Mouse (Mus musculus) hindbrain, embryonic 12.5 days (tissue): ENCODE results near the gene Lsg1. TPM values are rescaled to one million over a fixed set of nuclear protein-coding genes. Genes with fewer than 3 reads are reported as not detected.
A peak's percentile ranks its signal among the peaks of the same experiment; 100 is the strongest.

Source experiments
- ATAC-seq: fragments of 200-750 bp; cut with Nextera tagmentation; 2 replicates; pipeline ENCODE4 v1.8.0; 2017; ENCODE audit warnings: moderate TSS enrichment; ENCODE audit not compliant: low FRiP score
- H3K27ac ChIP-seq: fragments of 300-500 bp; sonication (generic); 2 replicates; pipeline ENCODE4 v1.5.1; 2016; ENCODE audit warnings: mild to moderate bottlenecking
- H3K27me3 ChIP-seq: fragments of 300-500 bp; sonication (generic); 2 replicates; pipeline ENCODE4 v1.6.1; 2016; ENCODE audit warnings: mild to moderate bottlenecking
- H3K36me3 ChIP-seq: fragments of 300-500 bp; sonication (generic); 2 replicates; pipeline ENCODE4 v1.6.1; 2016; ENCODE audit warnings: mild to moderate bottlenecking
- H3K4me1 ChIP-seq: fragments of 300-500 bp; sonication (generic); 2 replicates; pipeline ENCODE4 v1.6.1; 2016
- H3K4me2 ChIP-seq: fragments of 300-500 bp; sonication (generic); replicated peaks from 2 replicates; pipeline ENCODE4 v1.6.1; 2016; ENCODE audit warnings: mild to moderate bottlenecking
- H3K4me3 ChIP-seq: fragments of 300-500 bp; sonication (generic); 2 replicates; pipeline ENCODE4 v1.5.1; 2016; ENCODE audit warnings: mild to moderate bottlenecking
- H3K9ac ChIP-seq: fragments of 300-500 bp; sonication (generic); 2 replicates; pipeline ENCODE4 v1.6.1; 2016; ENCODE audit warnings: mild to moderate bottlenecking, moderate library complexity
- H3K9me3 ChIP-seq: fragments of 300-500 bp; sonication (generic); replicated peaks from 2 replicates; pipeline ENCODE4 v1.6.1; 2016; ENCODE audit warnings: mild to moderate bottlenecking
- WGBS: fragments of 180-500 bp; shearing (Covaris S2); methylation state at CpG from one replicate; pipeline ENCODE4 v1.1.7; 2016; 5-methylcytosine and 5-hydroxymethylcytosine counted together
- polyA plus RNA-seq: library from polyadenylated mRNA; unstranded; fragments of >200 nt; fragmentation: Nextera tagmentation; extraction: Ambion mirVana; gene quantifications from 2 replicates; pipeline ENCODE4 v1.2.1, GENCODE M21; 2016

Gene Lsg1
- polyA plus RNA-seq, 1 experiment from 2014 or later: 69.4 TPM

DNA sequence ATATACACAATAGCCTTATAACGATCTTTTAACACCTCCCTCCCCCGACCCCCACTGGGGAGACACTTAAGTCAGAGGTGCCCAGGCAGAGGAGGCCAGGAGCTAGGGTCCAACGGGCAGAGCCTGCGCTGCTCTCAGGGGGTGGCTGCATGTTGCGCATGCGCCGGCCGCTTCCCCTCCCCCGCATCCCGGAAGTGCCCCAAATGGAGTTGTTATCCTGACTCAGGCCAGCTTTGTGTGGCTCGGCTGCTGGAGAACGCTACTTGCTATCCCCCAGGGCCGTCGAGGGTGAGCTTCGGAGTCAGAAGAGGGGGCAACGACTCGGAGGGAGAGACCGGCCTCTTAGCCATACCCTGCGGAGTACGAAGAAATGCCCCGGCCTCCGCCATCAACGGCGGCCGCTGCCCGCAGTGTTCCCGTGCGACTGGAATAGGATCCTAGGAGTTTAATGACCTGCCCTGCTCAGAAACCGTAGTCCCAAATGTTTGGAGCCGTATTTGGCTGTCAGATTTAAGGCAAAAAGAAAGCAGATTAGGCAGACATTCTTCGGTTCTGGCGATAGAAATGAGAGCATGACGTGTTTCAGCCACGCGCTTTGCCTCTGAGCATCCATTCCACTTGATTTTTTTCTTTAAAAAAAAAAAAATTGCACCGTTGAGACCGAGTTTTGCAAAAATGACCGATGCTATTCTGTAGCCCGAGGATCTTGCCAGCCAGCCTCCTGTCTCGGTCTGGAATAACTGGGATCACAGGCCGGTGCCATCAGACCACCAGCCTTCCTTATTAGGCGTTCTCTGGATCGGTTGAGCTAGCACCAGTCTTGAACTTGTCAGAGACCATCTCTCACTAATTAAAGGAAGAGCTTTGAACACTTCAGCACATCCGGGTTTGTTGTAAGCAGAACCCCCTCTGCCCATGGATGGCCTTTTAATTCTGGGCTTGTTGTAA is 76.6 kb downstream of the Lsg1 start:
- peak overlapping the region; percentile 78 for H3K9ac ChIP-seq
- H3K27me3 ChIP-seq: no peaks in the 10 kb centered on the region
- 4% methylated on average over 44 of the region's 44 CpGs for WGBS
- H3K4me3 ChIP-seq: peak overlapping the region; percentile 60
- H3K27ac ChIP-seq: peak overlapping the region; percentile 90
- no peaks in the 10 kb centered on the region for H3K9me3 ChIP-seq
- peaks cover 26% of the 10 kb centered on the region for H3K4me1 ChIP-seq
- H3K4me2 ChIP-seq: peak overlapping the region; percentile 57
- ATAC-seq: peak; percentile 94
- H3K36me3 ChIP-seq: peaks cover 16% of the 10 kb centered on the region

Other genes with a start within 250 kb of the Lsg1 start
- gene Atp13a3, start 181.6 kb downstream of the Lsg1 start, polyA plus RNA-seq: 14.6 and 14.8 TPM in 2 replicates
- gene Tmem44, start 36.8 kb downstream of the Lsg1 start, polyA plus RNA-seq: 58.7 and 60.2 TPM in 2 replicates
- 17.5 and 17.6 TPM in 2 replicates for gene Fam43a, start 12.1 kb upstream of the Lsg1 start, polyA plus RNA-seq